Mouse (Mus musculus) lung, embryonic 16.5 days (tissue): ENCODE data around the gene Scai. TPM values are rescaled to one million over a fixed set of nuclear protein-coding genes. Genes with fewer than 3 reads are reported as not detected.

ENCODE experiments used
- ATAC-seq: fragments of 200-750 bp; cut with Nextera tagmentation; 2 replicates; pipeline ENCODE4 v1.8.0; 2017; ENCODE audit warnings: low read depth, mild to moderate bottlenecking, moderate library complexity
- H3K27ac ChIP-seq: fragments of 300-500 bp; sonication (generic); 2 replicates; pipeline ENCODE4 v1.5.1; 2014; ENCODE audit warnings: mild to moderate bottlenecking, control low read depth, low read length
- H3K27me3 ChIP-seq: fragments of 300-500 bp; sonication (generic); 2 replicates; pipeline ENCODE4 v1.6.1; 2014; ENCODE audit warnings: low read depth, low read length, mixed read lengths; ENCODE audit not compliant: control insufficient read depth, insufficient read depth
- H3K36me3 ChIP-seq: fragments of 300-500 bp; sonication (generic); 2 replicates; pipeline ENCODE4 v1.6.1; 2014; ENCODE audit warnings: low read length; ENCODE audit not compliant: control insufficient read depth, insufficient read depth
- H3K4me1 ChIP-seq: fragments of 300-500 bp; sonication (generic); replicated peaks from 2 replicates; pipeline ENCODE4 v1.6.1; 2014; ENCODE audit warnings: low read length, mixed read lengths; ENCODE audit not compliant: control insufficient read depth, insufficient read depth
- H3K4me2 ChIP-seq: fragments of 300-500 bp; sonication (generic); 2 replicates; pipeline ENCODE4 v1.6.1; 2014; ENCODE audit warnings: low read depth, low read length, control low read depth
- H3K4me3 ChIP-seq: fragments of 300-500 bp; sonication (generic); 2 replicates; pipeline ENCODE4 v1.5.1; 2014; ENCODE audit warnings: mild to moderate bottlenecking, low read length, control low read depth
- H3K9ac ChIP-seq: fragments of 300-500 bp; sonication (generic); 2 replicates; pipeline ENCODE4 v1.6.1; 2014; ENCODE audit warnings: low read length, control low read depth
- H3K9me3 ChIP-seq: fragments of 300-500 bp; sonication (generic); 2 replicates; pipeline ENCODE4 v1.6.1; 2016; ENCODE audit warnings: low read length; ENCODE audit not compliant: control insufficient read depth
- WGBS: fragments of 180-500 bp; shearing (Covaris S2); extraction: QIAGEN DNeasy Blood & Tissue Kit; methylation state at CpG from one replicate; pipeline ENCODE4 v1.1.7; 2014; 5-methylcytosine and 5-hydroxymethylcytosine counted together
- polyA plus RNA-seq: library from polyadenylated mRNA; unstranded; fragments of >200 nt; fragmentation: Nextera tagmentation; extraction: Ambion mirVana; gene quantifications from 2 replicates; pipeline ENCODE4 v1.2.1, GENCODE M21; 2015

Scai gene
- polyA plus RNA-seq, 1 experiment from 2014 or later, result 9.0 TPM

DNA sequence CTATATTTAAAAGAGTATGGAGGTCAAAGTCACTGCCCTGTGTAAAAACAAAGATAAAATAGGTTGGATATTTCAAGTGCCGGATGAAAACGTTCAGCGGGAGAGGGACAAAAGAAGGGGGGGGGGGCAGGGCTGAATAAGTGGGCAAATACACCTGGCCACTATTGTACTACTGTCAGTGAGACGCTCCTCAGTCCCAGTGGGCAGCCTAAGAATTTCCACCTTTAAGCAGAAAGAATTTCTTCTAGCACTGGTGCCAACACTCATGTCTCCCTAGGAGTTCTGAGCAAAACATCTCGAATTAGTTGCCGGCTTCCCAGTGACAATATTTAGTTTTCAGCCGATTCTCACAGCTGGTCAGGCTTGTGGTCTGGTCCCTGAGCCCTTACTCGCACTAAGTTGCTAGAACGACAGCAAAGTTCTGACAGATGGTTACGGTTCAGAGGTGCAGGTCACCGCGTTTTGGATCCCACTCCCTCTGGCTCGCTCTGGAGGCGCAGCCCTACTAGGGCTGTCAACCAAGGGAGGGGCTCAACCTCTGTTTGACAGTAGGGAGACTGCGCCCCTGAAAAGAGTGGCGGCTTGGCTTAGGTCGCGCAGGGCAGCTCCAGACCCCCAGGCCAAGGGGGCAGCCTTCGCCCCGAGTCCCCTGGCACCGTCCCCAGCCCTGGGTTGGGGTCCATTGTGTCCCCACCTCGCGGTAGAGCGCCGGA lies 125.7 kb downstream of the Scai start:
- peak overlapping the region; percentile 89 for H3K4me2 ChIP-seq
- peaks cover 6% of the 10 kb centered on the region for H3K4me1 ChIP-seq
- peak overlapping the region; percentile 94 for H3K27ac ChIP-seq
- peak overlapping the region; percentile 95 for H3K4me3 ChIP-seq
- H3K36me3 ChIP-seq, result peaks cover 5% of the 10 kb centered on the region; the same call in 1 of the 2 replicates
- no peaks in the 10 kb centered on the region for H3K9me3 ChIP-seq
- no peaks in the 10 kb centered on the region for H3K27me3 ChIP-seq
- ATAC-seq, result peak; percentile 81
- 3% methylated on average over 21 of the region's 25 CpGs for WGBS
- peak overlapping the region; percentile 99 for H3K9ac ChIP-seq

DNA sequence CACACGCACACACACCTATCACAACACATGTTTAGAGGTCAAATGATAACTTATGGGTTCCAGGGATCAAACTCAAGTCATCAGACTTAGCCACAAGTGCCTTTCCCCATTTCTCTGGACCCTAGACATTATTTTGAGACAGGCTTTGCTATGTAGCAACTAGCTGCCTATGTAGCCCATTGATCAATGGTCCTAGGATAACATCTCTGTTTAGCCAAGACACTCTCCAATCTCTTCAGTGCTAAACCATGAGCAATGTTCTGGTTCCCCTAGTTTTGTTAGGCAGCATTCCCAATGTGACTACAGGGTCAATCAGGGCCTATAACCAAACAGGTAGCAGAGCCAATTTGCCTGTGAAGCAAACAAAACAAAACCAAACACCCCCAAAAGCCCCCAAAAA lies 142.0 kb downstream of the Scai start:
- Histone ChIP-seq H3K4me3 (no peak overlapping the region), H3K4me2 (no peak overlapping the region), H3K4me1 (no peaks in the 10 kb centered on the region), H3K9me3 (no peaks in the 10 kb centered on the region), H3K9ac (no peak overlapping the region), H3K27ac (no peak overlapping the region), H3K27me3 (no peaks in the 10 kb centered on the region), H3K36me3 (peaks cover 19% of the 10 kb centered on the region)
- no peak for ATAC-seq
- 98% methylated on average over 1 of the region's 1 CpGs for WGBS

DNA sequence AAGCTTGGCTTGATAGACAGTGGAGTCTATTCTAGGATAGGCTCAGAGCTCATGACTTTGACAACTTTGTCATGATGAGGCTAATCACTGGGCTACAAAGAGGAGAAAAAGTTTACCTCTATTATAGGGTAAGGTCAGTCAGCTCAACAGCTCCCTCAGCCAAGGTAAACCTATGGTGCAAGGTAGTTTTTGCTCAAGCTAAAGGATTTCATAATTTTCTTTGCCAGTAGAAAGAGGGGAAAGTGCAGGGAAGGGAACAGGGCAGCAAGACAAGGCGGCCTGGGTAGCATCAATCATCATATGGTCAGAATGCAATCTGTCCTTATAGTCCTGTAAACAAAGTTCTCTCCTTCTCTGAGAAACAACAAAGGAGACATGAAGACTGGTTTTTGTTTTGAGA lies 150.3 kb downstream of the Scai start:
- no peak overlapping the region for H3K4me3 ChIP-seq
- WGBS, result 100% methylated on average over 1 of the region's 1 CpGs

DNA sequence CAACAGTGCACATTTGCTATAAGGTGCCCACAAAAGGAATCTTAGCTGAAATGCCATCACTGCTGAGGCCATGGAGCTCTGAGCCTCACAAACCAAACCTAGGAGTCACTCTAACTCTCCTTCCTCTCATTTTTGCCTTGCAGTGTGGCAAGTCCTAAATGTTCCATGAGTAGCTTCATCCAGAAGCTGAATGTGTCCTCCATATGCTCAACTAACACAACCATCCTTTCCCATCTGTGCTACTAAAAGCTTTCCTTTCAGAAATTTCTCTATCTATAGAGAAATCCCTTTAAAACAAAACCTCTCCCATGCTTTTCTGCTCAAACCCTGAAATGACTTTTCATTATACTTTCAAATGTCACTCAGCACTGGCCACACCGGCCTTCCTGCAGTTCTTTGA lies 158.9 kb downstream of the Scai start:
- H3K36me3 ChIP-seq, result peaks cover 33% of the 10 kb centered on the region
- no peak for ATAC-seq
- H3K4me2 ChIP-seq, result no peak overlapping the region
- 98% methylated on average over 1 of the region's 1 CpGs for WGBS
- no peaks in the 10 kb centered on the region for H3K4me1 ChIP-seq
- no peak overlapping the region for H3K4me3 ChIP-seq
- no peaks in the 10 kb centered on the region for H3K9me3 ChIP-seq
- H3K27me3 ChIP-seq, result no peaks in the 10 kb centered on the region
- H3K27ac ChIP-seq, result no peak overlapping the region
- H3K9ac ChIP-seq, result no peak overlapping the region

More for the DNA sequence above, 150.3 kb downstream of the Scai start:
- Histone ChIP-seq H3K4me2 (no peak overlapping the region), H3K9me3 (no peaks in the 10 kb centered on the region), H3K9ac (no peak overlapping the region), H3K27ac (no peak overlapping the region), H3K36me3 (peaks cover 16% of the 10 kb centered on the region), H3K27me3 (no peaks in the 10 kb centered on the region), H3K4me1 (no peaks in the 10 kb centered on the region)
- ATAC-seq, result no peak

DNA sequence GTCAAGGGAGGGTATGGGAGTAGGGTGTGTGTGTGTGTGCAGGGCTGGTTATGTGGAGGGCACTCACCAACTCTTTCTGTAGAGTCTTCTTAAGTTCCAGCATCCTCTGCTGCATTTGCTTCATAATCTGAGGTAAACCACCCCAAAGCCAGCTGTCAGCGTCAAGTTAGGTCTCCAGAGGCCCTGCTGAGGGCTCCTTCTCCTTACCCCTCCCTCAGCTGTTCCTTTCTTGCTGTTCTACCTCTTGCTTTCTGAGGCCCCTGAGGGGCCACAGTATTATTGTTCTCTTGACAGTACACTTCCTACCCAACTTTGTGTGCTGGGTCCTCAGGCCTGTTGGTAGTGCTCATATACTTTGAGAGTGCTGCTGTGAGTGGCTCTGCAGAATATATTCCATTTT lies 170.5 kb downstream of the Scai start:
- Histone ChIP-seq H3K4me1 (no peaks in the 10 kb centered on the region), H3K9ac (no peak overlapping the region), H3K9me3 (no peaks in the 10 kb centered on the region), H3K4me3 (no peak overlapping the region), H3K27me3 (no peaks in the 10 kb centered on the region), H3K36me3 (peaks cover 53% of the 10 kb centered on the region), H3K4me2 (no peak overlapping the region), H3K27ac (no peak overlapping the region)
- 82% methylated on average over 1 of the region's 1 CpGs for WGBS
- ATAC-seq, result no peak

DNA sequence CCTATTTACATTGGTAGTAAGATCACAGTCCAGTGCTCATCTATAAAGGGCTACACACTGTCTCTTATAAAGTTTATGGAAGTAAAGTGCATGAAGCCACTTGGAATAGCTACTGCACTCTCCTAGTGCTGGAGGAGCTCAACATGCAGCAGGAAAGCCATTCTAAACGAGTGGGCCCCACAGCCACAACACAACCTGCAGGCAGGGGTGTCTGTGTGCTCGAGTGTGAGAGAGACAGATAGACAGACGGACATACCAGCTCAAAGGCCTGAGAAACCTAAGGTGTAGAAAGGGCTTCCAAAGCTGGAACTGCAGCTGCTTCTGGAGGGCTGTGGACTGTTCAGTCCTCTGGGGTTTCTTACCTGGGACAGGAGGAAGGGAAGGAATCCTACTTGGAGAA lies 174.0 kb downstream of the Scai start:
- no peak overlapping the region for H3K27ac ChIP-seq
- H3K9ac ChIP-seq, result no peak overlapping the region
- no peaks in the 10 kb centered on the region for H3K4me1 ChIP-seq
- 74% methylated on average over 3 of the region's 3 CpGs for WGBS
- H3K4me3 ChIP-seq, result no peak overlapping the region
- H3K36me3 ChIP-seq, result peaks cover 42% of the 10 kb centered on the region
- ATAC-seq, result no peak
- no peaks in the 10 kb centered on the region for H3K9me3 ChIP-seq
- no peak overlapping the region for H3K4me2 ChIP-seq
- no peaks in the 10 kb centered on the region for H3K27me3 ChIP-seq

Other genes starting within 250 kb of the Scai start
- gene Wdr38, start 193.3 kb downstream of the Scai start, polyA plus RNA-seq, result 2.1 and 3.4 TPM in 2 replicates
- 102 and 113 TPM in 2 replicates for gene Arpc5l, start 185.4 kb downstream of the Scai start, polyA plus RNA-seq
- 827 and 930 TPM in 2 replicates for gene Rpl35, start 185.1 kb downstream of the Scai start, polyA plus RNA-seq
- 26.1 and 27.1 TPM in 2 replicates for gene Golga1, start 125.2 kb downstream of the Scai start, polyA plus RNA-seq
- gene Ppp6c, start 35.7 kb upstream of the Scai start, polyA plus RNA-seq, result 86.0 and 87.9 TPM in 2 replicates